Mouse (Mus musculus): ENCODE measurements around the gene Tssc4.

DNA sequence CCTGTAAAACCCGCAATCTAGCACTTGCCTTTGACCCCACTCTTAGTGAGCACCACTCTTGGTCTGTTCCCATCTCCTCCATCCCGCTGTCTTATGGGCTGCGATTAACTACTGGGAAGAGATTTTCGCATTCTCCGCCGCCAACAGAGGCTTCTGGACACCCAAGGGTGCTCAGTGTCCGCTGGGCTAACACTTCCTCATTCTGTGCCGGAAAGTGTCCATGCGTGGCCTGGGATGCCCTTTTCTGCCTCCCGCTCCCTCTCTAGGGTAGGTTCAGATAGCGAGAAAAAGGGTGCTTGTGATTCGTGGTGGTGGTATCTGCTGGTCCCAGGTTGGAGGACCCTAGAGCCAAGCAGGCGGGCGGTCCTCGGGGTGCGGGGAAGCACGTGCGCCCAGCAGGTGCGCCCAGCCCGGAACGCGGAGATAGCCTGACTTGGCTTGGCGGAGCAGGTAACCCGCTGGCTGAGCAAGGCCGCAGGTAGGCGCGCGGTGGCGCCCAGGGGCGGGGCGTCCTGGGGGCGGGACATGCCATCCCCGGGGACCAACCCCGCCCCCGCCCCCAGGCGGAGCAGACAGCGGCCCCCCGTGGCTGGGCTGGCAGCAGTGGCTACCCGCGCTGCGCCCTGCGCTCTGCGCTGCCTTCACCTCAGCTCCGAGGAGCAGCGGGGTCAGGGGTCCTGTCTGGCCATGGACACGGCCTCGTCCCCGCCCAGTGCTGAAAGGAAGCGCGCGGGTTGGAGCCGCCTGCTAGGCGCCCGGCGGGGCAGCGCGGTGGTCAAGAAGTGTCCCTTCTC lies 37.8 kb downstream of the Tssc4 start:
- TF ChIP-seq CTCF (IDR thresholded peaks at IDR 0.05; ENCODE audit: borderline replicate concordance, insufficient read depth, low read length) (no peak), POLR2A (IDR thresholded peaks at IDR 0.05; ENCODE audit: low read depth, low read length) (no peak)
